Mouse (Mus musculus): ENCODE data around the gene Olfr67.
"Not testable (repeated sequence)": the region's sequence is repeated elsewhere in the genome, so short reads cannot be mapped to it uniquely, and the experiment has no call there.

Gene Olfr67

GRCm38 (mm10) chr7:103767687-103768086 lies 23.9 kb downstream of the Olfr67 start:
- not testable (repeated sequence) for DNase-seq

- DNase-seq, result not testable (repeated sequence)
Observed at GRCm38 (mm10) chr7:103762212-103762611, 29.4 kb downstream of the Olfr67 start.

- no peak for DNase-seq
Observed at GRCm38 (mm10) chr7:103757233-103757632, 34.4 kb downstream of the Olfr67 start, which contains the start of gene Olfr630. Gene Olfr630, minus strand, starts transcription at chr7:103757333.

GRCm38 (mm10) chr7:103744843-103745242 lies 46.8 kb downstream of the Olfr67 start, which contains the start of gene Olfr629:
Gene Olfr629, minus strand, starts transcription at chr7:103744943.
- DNase-seq, result no peak
